Mouse (Mus musculus): Measurements from ENCODE around the gene Samd4b. TPM values are rescaled to one million over a fixed set of nuclear protein-coding genes. Genes with fewer than 3 reads are reported as not detected.
"Not testable (repeated sequence)": the region's sequence is repeated elsewhere in the genome, so short reads cannot be mapped to it uniquely, and the experiment has no call there.

Gene Samd4b
- polyA plus RNA-seq, 3 experiments from 2014 or later: 6.4 to 9.8 (median 8.2) TPM

GRCm38 (mm10) chr7:28393272-28393951, 204.5 kb downstream of the Samd4b start:
- ATAC-seq: peak; percentile 2

- ATAC-seq: peak; percentile 98
These were observed 205.3 kb downstream of the Samd4b start, which contains the start of the genes Med29 and Paf1 for GRCm38 (mm10) chr7:28392429-28393271. TSS of gene Med29 (minus strand) at chr7:28392708. TSS of gene Paf1 (plus strand) at chr7:28392951.

DNA sequence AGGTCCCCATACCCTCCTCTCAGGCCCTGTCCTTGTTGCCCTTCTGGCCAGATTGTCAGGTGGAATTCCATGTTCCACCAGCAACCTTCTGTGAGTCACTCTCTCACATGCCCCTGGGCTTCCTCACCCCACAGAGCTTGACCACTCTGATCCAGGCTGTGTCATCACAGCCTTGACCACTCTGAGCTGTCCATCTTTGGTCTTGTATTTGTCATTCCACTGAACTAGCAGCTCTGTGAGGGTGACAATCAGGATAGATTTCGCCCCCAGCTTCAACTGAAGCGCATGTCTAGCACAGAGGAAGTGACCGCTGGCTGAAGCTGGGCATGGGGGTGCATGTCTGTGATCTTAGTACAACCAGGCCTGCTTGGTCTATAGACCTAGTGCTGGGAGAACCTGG, 207.6 kb downstream of the Samd4b start:
- ATAC-seq: no peak

GRCm38 (mm10) chr7:28387384-28387783, 210.6 kb downstream of the Samd4b start:
- not testable (repeated sequence) for ATAC-seq

DNA sequence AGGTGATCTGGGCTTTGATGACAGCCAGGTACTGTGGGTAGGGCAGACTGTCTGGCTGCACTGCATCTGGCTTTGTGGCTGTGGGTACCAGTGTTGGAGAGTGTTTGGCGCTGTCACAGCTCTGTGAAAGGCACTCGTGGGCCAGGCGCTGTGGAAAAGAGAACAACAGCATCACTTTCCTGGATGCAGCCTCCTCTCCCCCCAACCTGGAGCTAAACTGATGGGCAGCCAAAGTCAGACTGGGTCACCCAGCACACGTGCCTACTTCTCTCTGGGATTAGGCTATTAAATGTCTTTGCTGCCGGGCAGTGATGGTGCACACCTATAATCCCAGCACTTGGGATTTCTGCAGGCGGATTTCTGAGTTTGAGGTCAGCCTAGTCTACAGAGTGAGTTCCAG, 211.1 kb downstream of the Samd4b start:
- ATAC-seq: not testable (repeated sequence)

DNA sequence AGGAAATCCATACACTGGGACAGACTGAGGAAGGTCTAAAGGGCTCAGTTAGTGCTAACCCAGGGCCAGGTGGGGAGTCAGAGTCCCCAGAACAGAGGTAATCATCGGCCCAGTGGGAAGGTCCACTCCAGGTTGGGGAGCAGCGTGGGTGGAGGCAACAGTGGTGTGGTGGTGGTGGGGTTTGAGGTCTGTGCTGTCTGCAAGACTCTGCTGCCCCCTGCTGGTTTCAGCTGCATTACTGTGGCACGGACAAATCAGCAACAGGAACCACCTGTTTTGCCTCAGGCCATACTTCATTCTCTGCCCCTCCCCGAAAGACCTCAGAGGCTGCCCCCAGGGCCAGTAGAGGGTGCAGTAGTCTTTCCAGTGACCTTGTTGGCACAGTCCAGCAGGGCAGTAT, 211.5 kb downstream of the Samd4b start:
- ATAC-seq: no peak

- no peak for ATAC-seq
These were observed 211.9 kb downstream of the Samd4b start for GRCm38 (mm10) chr7:28386007-28386406.

DNA sequence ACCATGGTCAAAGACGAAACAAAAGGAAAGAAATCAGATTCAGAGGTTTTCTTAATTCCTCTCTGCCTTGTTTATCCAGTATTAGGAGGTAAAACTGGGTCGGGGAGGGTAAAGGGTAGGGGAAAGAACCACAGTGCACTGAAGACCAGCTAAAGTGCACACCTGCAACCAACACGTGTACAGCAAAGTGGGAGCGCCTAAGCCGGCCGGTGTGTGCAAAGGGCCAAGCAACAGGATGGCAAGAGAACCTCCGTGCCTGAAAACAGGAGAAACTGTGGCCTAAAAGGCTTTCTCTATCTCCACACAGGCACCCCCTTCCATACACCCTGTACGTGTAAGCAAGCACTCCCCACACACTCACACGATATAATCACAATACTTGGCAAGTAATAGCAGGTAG, 212.7 kb downstream of the Samd4b start:
- ATAC-seq: no peak

GRCm38 (mm10) chr7:28384162-28384561, 213.8 kb downstream of the Samd4b start:
- no peak for ATAC-seq

DNA sequence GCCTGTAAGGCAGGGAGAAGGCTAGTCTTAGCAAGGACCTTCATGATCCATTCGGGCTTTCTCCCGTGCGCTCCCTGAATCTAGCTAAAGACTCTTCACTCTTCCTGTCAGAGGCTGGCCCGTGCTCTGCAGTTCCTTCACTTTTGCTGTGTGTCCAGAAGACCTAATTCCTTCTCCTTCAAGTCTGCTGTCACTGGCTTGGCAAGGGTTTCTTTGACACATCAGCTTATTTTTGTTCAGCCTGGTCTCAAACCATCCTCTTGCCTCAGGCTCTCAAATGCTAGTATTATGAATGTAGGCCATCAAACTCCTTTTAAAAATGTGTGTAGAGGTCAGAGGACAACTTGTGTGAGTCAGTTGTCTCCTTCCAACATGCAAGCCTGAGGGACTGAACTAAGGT, 214.3 kb downstream of the Samd4b start:
- ATAC-seq: no peak

DNA sequence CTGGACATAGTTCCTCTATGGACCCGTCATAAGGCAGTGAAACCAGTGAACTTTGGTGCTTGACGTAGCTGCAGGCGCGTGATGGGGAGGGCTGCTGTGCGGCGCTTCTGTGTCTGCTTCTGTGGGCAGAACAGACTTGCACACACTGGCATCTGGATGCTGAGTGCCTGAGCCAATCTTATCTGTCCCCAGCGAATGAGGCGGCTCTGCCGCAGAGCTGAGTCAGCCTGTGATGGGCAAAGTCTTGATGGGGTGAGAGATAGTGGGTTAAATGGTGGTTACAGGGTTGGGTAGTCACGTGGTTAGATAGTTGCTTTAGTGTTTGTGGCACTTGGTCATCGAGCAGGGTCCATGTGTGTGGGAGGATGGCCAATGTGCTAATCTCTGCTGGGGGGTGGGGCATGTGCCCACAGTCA, 215.0 kb downstream of the Samd4b start:
- ATAC-seq: peak; percentile 39

DNA sequence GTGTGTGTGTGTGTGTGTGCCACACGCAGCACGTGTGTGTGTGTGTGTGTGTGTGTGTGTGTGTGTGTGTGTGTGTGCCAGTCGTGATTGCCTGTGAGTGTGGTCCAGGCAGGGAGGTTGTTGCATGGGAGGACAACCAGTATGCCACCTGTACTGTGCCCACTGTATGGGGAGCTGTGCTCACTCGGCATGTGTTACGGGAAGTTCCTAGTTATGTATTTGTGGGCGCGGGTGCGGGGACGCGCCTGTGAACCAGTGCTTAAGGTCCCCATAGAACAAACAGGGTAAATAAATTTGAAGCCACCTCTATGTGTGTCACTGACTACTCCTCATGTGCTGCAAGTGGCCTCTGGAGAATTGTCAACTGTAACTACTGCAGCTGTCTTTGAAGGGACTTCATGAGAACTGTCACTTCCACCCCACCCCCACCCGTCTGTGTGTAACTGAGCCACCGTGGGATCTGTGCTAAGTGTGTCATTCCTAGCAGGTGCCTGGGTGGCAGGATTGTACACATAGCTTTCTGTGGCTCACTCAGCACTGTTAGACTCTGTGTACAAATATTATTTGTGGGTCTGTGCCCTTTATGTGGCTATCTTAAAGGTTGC, 215.5 kb downstream of the Samd4b start:
- peak; percentile 8 for ATAC-seq

GRCm38 (mm10) chr7:28381938-28382337, 216.0 kb downstream of the Samd4b start:
- peak; percentile 25 for ATAC-seq

DNA sequence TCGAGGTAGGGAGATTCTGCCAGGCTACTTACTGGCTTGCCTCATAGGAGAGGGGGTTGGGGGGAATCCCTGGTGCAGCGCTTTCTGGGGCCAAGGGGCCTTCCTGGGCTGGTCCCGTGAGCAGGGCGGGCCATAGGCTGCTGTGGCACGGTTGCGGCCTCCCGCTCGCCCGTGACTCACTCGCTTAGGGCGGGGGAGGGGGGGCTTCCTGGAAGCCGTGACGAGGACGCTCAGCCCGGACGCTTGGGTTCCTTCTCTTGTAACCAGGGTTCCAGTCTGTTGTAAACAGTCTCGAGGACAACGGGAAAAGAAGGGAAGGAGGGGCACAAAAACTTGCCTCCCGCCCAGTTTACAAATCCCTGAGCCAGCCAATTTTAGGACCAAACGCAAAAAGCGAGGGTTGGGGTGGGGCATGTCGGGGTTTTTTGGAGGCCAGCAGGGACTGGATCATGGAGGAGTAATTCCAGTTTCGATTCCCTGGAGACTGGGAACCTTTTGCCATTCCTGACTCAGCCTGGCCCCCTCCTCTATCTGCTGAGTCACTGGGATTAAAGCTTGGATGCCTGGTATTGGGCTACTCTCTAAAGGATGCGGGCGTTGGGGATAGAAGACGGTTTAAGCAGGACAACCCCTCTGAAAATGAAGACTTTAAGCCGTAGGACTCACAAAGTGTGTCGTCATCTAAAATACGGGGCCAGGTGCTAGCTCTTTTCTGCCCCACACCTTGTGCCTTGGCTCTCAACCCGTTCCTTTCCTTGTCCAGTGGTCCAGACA, 216.7 kb downstream of the Samd4b start:
- ATAC-seq: peak; percentile 51

GRCm38 (mm10) chr7:28380237-28381016, 217.5 kb downstream of the Samd4b start, which contains the start of gene Zfp36:
TSS of gene Zfp36 (minus strand) at chr7:28380253.
- no peak for ATAC-seq

DNA sequence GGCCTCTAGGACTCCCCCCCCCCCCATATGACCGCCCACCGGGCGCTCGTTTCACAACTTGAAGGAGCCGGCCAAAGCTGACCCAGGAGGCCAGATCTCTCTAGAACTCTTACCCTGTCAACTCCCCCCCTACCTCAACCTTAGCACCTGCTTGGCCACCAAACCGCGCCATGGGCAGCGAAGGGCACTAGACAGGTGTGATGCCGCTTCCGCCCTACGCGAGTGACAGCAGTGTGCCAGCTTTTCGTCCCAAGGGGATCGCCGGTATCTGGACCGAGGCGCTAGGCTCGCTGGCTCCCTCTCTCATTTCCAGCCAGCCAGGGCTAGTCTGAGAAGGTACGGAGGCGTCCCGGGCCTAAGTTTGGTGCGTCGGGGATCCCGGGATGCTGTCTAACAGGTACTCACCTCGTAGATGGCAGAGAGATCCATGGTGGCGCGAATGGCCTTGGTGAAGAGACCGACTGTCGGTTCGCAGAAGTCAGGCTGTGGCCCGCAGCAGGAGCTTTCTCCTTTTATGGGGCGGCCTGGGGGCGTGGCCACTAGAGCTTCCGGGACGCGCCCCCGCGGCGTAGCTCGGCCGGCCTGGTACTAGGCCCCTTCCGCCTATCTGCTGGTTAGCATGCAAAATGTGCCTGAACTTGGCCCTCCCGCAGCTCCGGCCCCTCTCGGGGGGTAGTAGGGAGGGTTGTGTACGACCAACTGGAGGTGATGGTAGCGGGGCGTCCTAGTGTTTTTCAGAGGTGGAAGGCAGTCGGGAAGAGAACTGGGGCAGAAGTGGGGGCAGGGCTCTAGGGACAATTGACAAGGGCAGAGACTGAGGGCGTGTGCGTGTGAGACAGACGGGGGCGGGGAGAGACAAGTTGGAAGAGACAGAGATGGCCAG, 218.9 kb downstream of the Samd4b start:
- ATAC-seq: peak; percentile 31

GRCm38 (mm10) chr7:28378066-28378690, 219.8 kb downstream of the Samd4b start:
- ATAC-seq: no peak

DNA sequence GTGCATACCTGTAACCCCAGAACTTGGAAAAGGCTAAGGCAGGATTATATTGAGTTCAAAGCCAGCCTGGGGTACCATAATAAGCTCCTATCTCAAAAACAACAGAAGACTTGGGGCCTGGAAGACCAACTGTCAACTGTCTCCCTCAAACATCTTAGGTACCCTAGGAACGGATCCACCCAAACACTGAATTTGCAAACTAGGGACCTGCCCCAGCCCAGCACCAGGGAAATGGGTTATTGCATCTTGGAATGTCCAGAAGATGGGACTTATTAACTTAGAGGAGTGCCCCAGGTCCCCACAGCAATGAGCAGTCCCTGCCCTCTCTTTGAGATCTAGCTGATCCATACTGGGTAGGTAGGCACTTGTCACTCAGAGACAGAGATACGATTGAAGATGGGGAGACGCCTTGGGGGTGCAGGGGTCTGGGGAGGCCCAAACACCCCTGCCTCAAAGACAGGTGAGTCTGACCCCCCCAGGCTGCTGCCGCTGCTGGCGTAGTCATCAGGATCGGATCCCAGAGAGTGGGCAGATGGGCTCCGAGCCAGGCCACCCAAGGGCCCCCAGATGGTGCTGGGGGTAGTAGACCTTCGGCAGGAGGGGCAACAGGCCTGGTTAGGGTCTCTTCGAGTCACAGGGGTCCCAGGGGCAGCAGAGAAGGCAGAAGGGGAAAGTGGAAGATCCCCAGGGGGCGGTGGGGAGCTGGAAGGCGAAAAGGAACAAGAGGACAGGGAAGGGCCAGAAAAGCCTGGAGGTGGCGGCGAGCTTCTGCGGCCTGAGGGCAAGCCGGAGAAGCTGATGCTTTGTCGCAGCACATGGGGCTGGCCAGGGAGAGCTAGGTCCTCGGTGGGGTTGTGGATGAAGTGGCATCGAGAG, 220.5 kb downstream of the Samd4b start:
- no peak for ATAC-seq
